Mouse (Mus musculus): Measurements from ENCODE around the gene Adam1b.

- TF ChIP-seq CTCF (IDR thresholded peaks at IDR 0.05; ENCODE audit: borderline replicate concordance, extremely low read depth, insufficient read depth, insufficient read length) = no peak
- no peak for TF ChIP-seq POLR2A (IDR thresholded peaks at IDR 0.05; ENCODE audit: borderline replicate concordance, extremely low read depth, insufficient read depth, insufficient read length, poor library complexity, severe bottlenecking)
Observed at GRCm38 (mm10) chr5:121503231-121503630, at the start of gene Adam1b.

Data from brain, embryonic 14.5 days (tissue).